Mouse (Mus musculus) myocyte (in vitro differentiated cells): ENCODE measurements around the gene Cd59a. TPM values are rescaled to one million over a fixed set of nuclear protein-coding genes. Genes with fewer than 3 reads are reported as not detected.
A peak's percentile ranks its signal among the peaks of the same experiment; 100 is the strongest.

Source experiments
- H3K27me3 ChIP-seq: one replicate; pipeline ENCODE4 v1.6.1; 2011; ENCODE audit not compliant: control insufficient read depth, insufficient read depth, insufficient read length
- H3K36me3 ChIP-seq: one replicate; pipeline ENCODE4 v1.6.1; 2011; ENCODE audit not compliant: control insufficient read depth, insufficient read depth
- H3K4me2 ChIP-seq: one replicate; pipeline ENCODE4 v1.6.1; 2011; ENCODE audit warnings: low read depth, control low read depth
- H3K4me3 ChIP-seq: one replicate; pipeline ENCODE4 v1.5.1; 2011; ENCODE audit warnings: mild to moderate bottlenecking, control low read depth, moderate library complexity
- H3K79me2 ChIP-seq: one replicate; pipeline ENCODE4 v1.6.1; 2011; ENCODE audit not compliant: control insufficient read depth, insufficient read depth
- H3ac ChIP-seq: one replicate; pipeline ENCODE4 v1.6.1; 2011; ENCODE audit not compliant: control insufficient read depth, insufficient read length
- CEBPB ChIP-seq: IDR thresholded peaks from 2 replicates; pipeline ENCODE4 v1.6.1; 2011; ENCODE audit warnings: mild to moderate bottlenecking, moderate library complexity; ENCODE audit not compliant: poor library complexity, insufficient read depth, severe bottlenecking
- E2F4 ChIP-seq: IDR thresholded peaks from one replicate; pipeline ENCODE4 v1.6.1; 2011; ENCODE audit warnings: mild to moderate bottlenecking, control low read depth, moderate library complexity; ENCODE audit not compliant: insufficient read depth
- MAX ChIP-seq: IDR thresholded peaks from one replicate; pipeline ENCODE4 v1.6.1; 2011; ENCODE audit warnings: low read depth, mild to moderate bottlenecking, control low read depth
- MYOD1 ChIP-seq, 3 experiments: IDR thresholded peaks; one replicate each; pipeline ENCODE4 v1.6.1; 2011; ENCODE audit warnings: control low read depth in 2 of 3, low read depth in 2 of 3, mild to moderate bottlenecking in 2 of 3, moderate library complexity in 1 of 3; ENCODE audit not compliant: insufficient read length in 2 of 3, control insufficient read depth in 1 of 3
- MYOG ChIP-seq, 3 experiments: IDR thresholded peaks; one replicate each; pipeline ENCODE4 v1.6.1; 2011; ENCODE audit warnings: control low read depth in 2 of 3, low read depth in 2 of 3, mild to moderate bottlenecking in 2 of 3; ENCODE audit not compliant: insufficient read length in 2 of 3, control insufficient read depth in 1 of 3, insufficient read depth in 1 of 3
- POLR2A ChIP-seq: IDR thresholded peaks from one replicate; pipeline ENCODE4 v1.6.1; 2011; ENCODE audit warnings: low read depth, mild to moderate bottlenecking, control low read depth, moderate library complexity; ENCODE audit not compliant: insufficient read length
- POLR2AphosphoS2 ChIP-seq: IDR thresholded peaks from one replicate; pipeline ENCODE4 v1.6.1; 2011; ENCODE audit warnings: low read depth, control low read depth; ENCODE audit not compliant: insufficient read length
- REST ChIP-seq: IDR thresholded peaks from one replicate; pipeline ENCODE4 v1.6.1; 2011; ENCODE audit warnings: mild to moderate bottlenecking, control low read depth, moderate library complexity; ENCODE audit not compliant: insufficient read depth, insufficient read length
- SRF ChIP-seq: IDR thresholded peaks from one replicate; pipeline ENCODE4 v1.6.1; 2011; ENCODE audit warnings: low read depth; ENCODE audit not compliant: control insufficient read depth, insufficient read length
- TCF12 ChIP-seq: IDR thresholded peaks from one replicate; pipeline ENCODE4 v1.6.1; 2011; ENCODE audit warnings: mild to moderate bottlenecking, control low read depth; ENCODE audit not compliant: poor library complexity, insufficient read depth, severe bottlenecking
- TCF3 ChIP-seq: IDR thresholded peaks from one replicate; pipeline ENCODE4 v1.6.1; 2011; ENCODE audit warnings: low read depth, control low read depth; ENCODE audit not compliant: insufficient read length
- USF1 ChIP-seq: IDR thresholded peaks from one replicate; pipeline ENCODE4 v1.6.1; 2011; ENCODE audit warnings: low read depth, mild to moderate bottlenecking, control low read depth, moderate library complexity
- polyA plus RNA-seq: library from polyadenylated mRNA; unstranded; fragments of >200 nt; fragmentation: generic; extraction: Trizol; gene quantifications from one replicate; pipeline ENCODE4 v1.2.1, GENCODE M21; 2012; ENCODE audit warnings: missing spikeins

Gene Cd59a
- polyA plus RNA-seq, 1 experiment, result 12.5 TPM

DNA sequence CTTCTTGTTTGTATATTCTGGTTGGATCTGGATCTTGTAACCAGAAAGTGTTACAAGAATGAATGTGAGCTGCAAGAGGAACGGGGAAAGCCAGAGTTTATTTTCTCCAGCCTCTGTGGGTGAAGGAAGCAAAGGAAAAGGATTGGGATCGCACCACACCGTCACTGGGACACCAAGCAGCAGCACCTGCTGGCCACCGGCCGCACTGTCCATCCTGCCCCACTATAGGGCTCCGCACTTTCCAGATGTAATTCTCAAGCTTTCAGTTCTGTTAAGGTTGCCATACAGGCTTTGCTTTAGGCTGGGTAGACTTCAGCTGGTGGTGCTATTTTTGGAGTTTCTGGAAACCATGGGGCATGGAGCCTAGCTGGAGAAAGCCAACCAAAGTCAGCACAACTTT lies 24.7 kb downstream of the Cd59a start:
- TF ChIP-seq TCF12, result no peak
- no peak for TF ChIP-seq TCF3
- TF ChIP-seq USF1, result no peak
- no peak for TF ChIP-seq POLR2A
- no peak for TF ChIP-seq SRF
- TF ChIP-seq REST, result no peak
- peak in 1 of 3 experiments; percentile 13 for TF ChIP-seq MYOD1 (IDR thresholded peaks at IDR 0.05; ENCODE audit: control insufficient read depth in 1 of 3, insufficient read length in 2 of 3, low read depth in 2 of 3)
- H3K36me3 ChIP-seq, result no peaks in the 10 kb centered on the region
- no peak overlapping the region for H3K4me2 ChIP-seq
- no peak overlapping the region for H3K4me3 ChIP-seq
- no peaks in the 10 kb centered on the region for H3K79me2 ChIP-seq
- H3ac ChIP-seq, result no peak overlapping the region
- H3K27me3 ChIP-seq, result no peaks in the 10 kb centered on the region

- peak overlapping the region; percentile 18 for H3K4me3 ChIP-seq
Measured at GRCm38 (mm10) chr2:104121681-104122504, 26.3 kb downstream of the Cd59a start.

GRCm38 (mm10) chr2:104122505-104123378 lies 27.1 kb downstream of the Cd59a start, which contains the start of gene A930018P22Rik:
Gene A930018P22Rik, plus strand, starts transcription at chr2:104122769.
- TF ChIP-seq MYOD1 (IDR thresholded peaks at IDR 0.05; ENCODE audit: control insufficient read depth in 1 of 3, insufficient read length in 2 of 3, low read depth in 2 of 3), result peak; percentile 85 to 89 (median 85)
- TF ChIP-seq MYOG (IDR thresholded peaks at IDR 0.05; ENCODE audit: control insufficient read depth in 1 of 3, insufficient read depth in 1 of 3, insufficient read length in 2 of 3, low read depth in 2 of 3), result peak; percentile 55 to 89 (median 82)
- TF ChIP-seq POLR2AphosphoS2, result peak; percentile 66
- peak; percentile 68 for TF ChIP-seq POLR2A
- no peak for TF ChIP-seq TCF3
- peak; percentile 58 for TF ChIP-seq SRF
- no peak for TF ChIP-seq TCF12
- H3K4me2 ChIP-seq, result peak within 1 kb of the TSS; percentile 78

More at GRCm38 (mm10) chr2:104121681-104122504, 26.3 kb downstream of the Cd59a start:
- H3K27me3 ChIP-seq, result no peaks in the 10 kb centered on the region
- H3K4me2 ChIP-seq, result peak overlapping the region; percentile 78
- no peaks in the 10 kb centered on the region for H3K36me3 ChIP-seq
- TF ChIP-seq USF1 (no peak), TCF3 (no peak), MYOG (IDR thresholded peaks at IDR 0.05; ENCODE audit: control insufficient read depth in 1 of 3, insufficient read depth in 1 of 3, insufficient read length in 2 of 3, low read depth in 2 of 3) (no peak), REST (no peak), SRF (no peak), POLR2AphosphoS2 (no peak), POLR2A (no peak), CEBPB (no peak), MAX (no peak), E2F4 (no peak), MYOD1 (IDR thresholded peaks at IDR 0.05; ENCODE audit: control insufficient read depth in 1 of 3, insufficient read length in 2 of 3, low read depth in 2 of 3) (no peak), TCF12 (no peak)
- no peak overlapping the region for H3ac ChIP-seq
- H3K79me2 ChIP-seq, result no peaks in the 10 kb centered on the region

GRCm38 (mm10) chr2:104123540-104123939 lies 27.9 kb downstream of the Cd59a start:
- TF ChIP-seq REST (no peak), MYOD1 (IDR thresholded peaks at IDR 0.05; ENCODE audit: control insufficient read depth in 1 of 3, insufficient read length in 2 of 3, low read depth in 2 of 3) (no peak), MYOG (IDR thresholded peaks at IDR 0.05; ENCODE audit: control insufficient read depth in 1 of 3, insufficient read depth in 1 of 3, insufficient read length in 2 of 3, low read depth in 2 of 3) (no peak), TCF3 (no peak), SRF (no peak), MAX (no peak), TCF12 (no peak), USF1 (no peak), POLR2A (no peak), CEBPB (no peak), E2F4 (no peak), POLR2AphosphoS2 (no peak)
- Histone ChIP-seq H3K79me2 (no peaks in the 10 kb centered on the region), H3K4me2 (peak overlapping the region; percentile 78), H3K27me3 (no peaks in the 10 kb centered on the region), H3ac (no peak overlapping the region), H3K4me3 (peak overlapping the region; percentile 18), H3K36me3 (no peaks in the 10 kb centered on the region)

More at GRCm38 (mm10) chr2:104122505-104123378, 27.1 kb downstream of the Cd59a start, which contains the start of gene A930018P22Rik:
- Histone ChIP-seq H3K36me3 (no peaks in the 10 kb centered on the region), H3K79me2 (no peaks in the 10 kb centered on the region), H3ac (no peak within 1 kb of the TSS), H3K27me3 (no peaks in the 10 kb centered on the region), H3K4me3 (peak within 1 kb of the TSS; percentile 18)
